Mouse (Mus musculus) E14TG2a.4 (cell line): ENCODE measurements around the gene Gm45062.

ENCODE experiments used
- CTCF ChIP-seq: conservative IDR thresholded peaks from 2 replicates; pipeline ENCODE4 v1.5.1; 2014; ENCODE audit warnings: low read length
- NANOG ChIP-seq: IDR thresholded peaks from 2 replicates; pipeline ENCODE4 v1.6.1; 2014; ENCODE audit warnings: borderline replicate concordance, low read length, mixed read lengths
- POU5F1 ChIP-seq: IDR thresholded peaks from 2 replicates; pipeline ENCODE4 v1.6.1; 2014; ENCODE audit warnings: low read length, borderline replicate concordance

- TF ChIP-seq CTCF (no peak), NANOG (no peak), POU5F1 (no peak)
These were observed 272.0 kb downstream of the Gm45062 start for GRCm38 (mm10) chr6:8531104-8531894.
